Mouse (Mus musculus) thymus, adult 18-20 months (tissue): ENCODE data around the gene Cend1.
A peak's percentile ranks its signal among the peaks of the same experiment; 100 is the strongest.

ENCODE experiments used
- DNase-seq, 2 experiments: peaks; one replicate each; pipeline ENCODE4 v3.0.0; 2022; ENCODE audit warnings: mixed read lengths in 2 of 2

Gene Cend1

DNA sequence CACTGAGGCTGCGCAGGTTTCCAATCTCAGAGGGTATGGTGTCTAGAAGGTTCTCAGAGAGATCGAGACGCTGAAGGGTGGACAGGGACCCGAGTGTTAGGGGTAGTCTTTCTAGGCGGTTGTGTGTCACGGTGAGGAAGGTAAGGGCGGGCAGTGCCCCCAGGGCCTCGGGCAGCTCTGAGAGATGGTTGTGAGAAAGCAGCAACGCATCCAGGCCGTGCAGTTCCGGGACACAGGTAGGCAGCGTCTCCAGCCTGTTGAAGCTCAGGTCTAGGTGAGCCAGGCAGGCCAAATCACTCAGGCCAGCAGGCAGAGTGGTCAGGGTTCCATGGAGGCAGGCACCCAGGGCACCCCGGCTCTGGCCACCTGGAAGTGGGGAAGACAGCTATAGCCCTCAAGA is 12.9 kb upstream of the Cend1 start:
- DNase-seq, result no peak

DNA sequence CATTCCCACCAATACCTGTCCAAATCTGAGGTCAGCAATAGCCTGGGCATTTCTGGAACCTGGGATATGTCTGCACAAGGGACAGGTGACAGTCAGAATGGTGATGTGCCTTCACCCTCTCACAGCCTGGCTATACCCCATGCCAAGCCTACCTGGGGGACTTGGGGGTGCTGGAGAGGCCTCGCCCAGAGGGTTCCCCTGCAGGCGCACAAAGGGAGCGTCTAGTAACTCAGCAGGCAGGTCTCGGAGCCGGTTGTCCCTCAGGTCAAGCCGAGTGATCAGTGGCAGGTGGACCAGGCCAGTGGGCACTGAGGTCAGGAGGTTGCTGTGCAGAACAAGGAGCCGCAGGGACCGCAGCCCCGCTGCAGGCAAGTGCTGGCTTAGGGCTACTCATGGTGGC is 12.2 kb upstream of the Cend1 start:
- DNase-seq, result peak in 1 of 2 experiments; percentile 7

DNA sequence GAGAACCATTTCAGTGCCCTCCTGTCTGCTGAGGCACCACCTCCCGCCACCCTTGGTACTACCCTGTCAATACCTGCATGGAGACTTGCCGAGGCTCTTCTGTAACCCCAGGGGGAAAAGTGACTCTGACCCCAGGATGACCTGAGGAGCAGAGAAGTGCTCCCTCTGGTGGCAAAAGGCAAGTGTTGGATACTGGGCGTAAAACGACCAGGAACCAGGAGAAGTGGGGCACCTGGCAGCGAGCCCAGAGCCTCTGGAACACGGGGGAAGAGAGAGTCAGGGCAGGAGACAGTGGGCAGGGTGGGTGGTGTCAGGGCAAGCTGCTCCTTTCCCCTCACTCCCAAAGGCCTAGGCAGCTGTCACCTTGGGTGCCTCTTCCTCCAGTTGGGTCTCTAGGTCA is 11.3 kb upstream of the Cend1 start:
- DNase-seq, result peak in 1 of 2 experiments; percentile 31

DNA sequence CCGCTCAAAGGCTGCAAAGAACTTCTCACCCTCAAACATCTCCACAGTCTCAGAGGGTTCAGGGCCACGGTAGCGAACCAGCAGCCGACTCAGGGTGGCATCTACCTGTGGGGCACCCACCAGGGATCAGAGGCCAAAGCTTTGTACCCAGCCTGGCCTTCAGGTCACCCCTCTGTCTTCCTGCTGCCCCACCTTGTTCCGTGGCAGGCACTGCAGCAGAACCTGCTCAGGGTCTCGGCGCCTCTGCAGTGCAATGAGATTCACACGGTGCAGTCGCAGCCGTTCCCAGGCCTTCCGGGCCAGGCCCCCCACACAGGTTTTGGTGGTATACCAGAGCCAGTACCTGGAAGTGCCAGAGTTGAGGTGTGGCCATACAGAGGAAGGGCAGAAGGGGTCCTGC is 10.5 kb upstream of the Cend1 start:
- no peak for DNase-seq

DNA sequence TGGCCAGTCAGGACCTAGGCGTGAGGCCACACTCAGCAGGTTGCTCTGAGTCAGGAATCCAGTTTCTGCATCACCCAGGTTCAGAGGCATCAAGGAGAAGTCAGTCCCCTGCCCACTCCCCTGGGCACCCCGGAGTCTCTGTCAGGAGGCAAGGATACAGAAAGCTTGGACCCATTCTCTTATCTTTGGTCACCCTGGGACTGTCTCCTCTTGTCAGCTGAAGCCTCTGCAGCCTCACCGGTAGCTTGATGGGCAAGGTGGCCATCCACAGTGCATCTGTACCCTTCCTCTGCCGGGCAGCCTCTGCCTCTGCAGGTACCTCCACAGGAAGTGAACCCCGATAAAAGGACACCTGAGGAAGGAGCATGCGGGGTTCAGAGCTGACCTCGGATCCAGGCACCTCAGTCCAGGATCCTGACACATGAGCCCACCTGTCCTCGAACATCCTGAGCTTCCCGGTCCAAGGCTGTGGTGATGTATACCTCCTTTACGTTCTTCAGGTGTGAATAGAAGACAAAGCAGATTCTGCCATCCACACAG is 9.9 kb upstream of the Cend1 start:
- DNase-seq, result no peak

DNA sequence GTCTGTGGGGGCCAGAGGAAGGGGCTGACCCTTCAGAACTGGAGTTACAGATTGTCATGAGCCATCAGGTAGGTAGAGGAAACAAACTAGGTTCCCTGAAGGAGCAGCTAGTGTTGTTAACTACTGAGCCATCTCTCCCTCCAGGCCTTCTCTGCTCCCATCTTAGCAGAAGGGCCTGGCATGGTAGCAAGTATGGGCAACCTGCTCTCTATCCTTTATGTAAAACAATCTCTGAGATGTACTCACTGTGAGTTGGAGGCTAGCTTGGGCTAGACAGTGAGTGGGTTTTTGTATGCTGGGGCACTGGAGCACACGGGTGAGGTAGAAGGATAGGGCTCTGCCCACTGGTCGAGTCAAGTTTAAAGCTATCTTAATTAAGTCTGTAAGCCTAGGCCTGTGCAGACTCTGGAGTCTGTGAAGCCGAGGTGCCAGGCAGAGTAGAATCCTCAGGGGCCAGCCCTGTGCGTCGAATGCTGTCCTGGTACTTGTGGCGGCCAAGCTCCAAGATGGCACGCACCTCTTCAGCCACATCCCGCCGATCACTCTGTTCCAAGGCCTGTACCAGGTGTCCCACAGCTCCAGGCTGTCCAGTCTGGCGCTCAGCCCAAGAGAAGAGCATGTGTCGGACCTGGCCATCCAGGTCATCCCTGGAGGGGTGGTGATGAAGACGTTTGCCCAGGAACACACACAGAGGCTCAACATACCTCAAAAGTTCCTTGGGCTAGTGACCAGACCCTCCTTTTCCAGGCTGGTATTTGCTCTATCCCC is 9.1 kb upstream of the Cend1 start:
- DNase-seq, result no peak

DNA sequence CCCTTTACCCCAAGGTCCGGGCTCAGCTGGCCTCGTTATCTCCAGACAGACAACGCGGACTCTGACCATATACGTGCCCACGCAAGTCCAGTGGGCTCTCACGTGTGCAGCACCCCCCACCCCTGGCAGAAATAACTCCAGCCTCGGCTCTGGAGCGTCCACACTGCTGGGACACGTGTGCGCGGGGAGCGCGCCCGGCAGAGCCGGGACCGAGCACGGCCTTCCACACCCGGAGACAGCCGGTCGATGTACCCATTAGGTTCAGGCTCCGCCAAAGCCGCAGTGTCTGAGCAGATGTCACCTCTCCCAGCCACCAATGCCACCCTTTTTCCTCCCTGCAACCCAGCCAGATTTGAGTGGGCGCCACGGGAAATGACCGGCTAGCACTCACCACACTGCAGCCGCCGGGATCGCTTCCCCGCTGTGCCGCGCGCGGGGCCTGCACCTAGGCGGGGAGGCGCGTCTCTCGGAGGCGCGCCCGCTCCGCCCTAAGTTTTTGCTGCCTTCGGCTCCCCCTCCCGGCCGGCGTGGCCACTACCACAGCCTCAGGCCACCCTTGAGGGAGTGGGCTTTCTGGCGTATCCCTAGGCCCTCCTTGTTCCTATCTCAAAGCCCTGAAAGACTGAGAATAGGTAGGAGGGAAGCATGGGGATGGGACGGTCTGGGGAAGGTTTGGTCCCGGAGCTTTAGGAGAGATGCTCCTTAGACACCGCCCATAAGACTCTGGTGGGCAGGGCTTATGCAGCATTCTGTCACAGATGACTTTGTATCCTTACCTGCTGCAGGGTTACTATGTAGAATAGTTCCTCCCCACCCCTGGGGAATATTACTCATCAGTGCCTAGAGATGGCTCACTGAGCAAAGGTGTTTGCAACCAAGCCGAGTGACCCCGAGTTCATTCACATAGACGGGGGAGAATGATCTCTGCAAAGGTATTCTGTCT is 8.2 kb upstream of the Cend1 start, which contains the start of gene Slc25a22:
TSS of gene Slc25a22 (minus strand) at position 715 of the 943 bp plus-strand sequence.
- peak; percentile 73 for DNase-seq

DNA sequence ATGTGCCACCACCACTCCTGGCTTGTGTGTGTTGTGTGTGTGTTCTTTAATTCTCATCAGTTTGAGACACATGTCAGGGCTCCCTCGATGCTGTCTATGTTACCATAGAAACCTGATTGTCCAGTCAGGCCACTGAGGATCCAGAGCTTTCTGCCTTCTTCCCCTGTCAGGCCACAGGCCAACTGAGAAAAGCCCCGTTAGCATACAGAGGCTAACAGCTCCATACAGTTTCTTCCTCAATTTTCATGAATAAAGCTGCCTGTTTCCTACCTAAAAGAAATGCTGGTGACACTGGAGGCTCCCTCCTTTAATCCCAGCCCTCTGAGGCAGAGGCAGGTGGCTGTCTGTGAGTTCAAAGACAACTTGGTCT is 7.2 kb upstream of the Cend1 start:
- no peak for DNase-seq

DNA sequence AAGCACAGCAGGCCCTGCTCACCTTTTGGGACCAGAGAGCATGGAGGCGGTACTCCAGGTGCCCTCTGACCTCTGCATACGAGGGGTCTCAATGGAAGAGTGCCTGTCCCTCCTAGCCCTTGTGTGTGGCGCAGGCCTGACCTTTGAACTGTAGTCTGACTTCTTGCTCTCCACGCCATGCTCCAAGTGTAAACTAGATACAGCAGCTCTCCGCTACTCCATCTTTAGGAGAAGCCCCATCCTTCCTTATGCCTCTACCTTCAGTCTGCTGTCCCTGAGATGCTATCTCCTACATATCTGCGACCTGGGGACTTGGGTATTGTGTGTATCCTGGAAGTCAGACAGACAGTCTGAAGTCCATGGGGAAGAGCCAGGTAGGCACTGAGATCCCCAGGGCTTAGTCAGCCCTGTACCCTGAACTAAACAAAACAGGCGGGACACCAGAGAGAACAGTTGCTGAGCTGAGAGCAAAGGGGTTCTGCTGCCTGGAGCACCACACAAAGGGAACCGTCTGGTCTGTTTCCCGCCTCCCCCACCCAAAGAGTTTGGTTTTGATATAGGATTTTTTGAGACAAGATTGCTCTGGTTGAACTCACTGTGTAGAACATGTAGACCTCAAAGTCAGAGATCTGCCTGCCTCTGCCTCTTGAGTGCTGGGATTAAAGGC is 6.7 kb upstream of the Cend1 start:
- DNase-seq, result no peak

DNA sequence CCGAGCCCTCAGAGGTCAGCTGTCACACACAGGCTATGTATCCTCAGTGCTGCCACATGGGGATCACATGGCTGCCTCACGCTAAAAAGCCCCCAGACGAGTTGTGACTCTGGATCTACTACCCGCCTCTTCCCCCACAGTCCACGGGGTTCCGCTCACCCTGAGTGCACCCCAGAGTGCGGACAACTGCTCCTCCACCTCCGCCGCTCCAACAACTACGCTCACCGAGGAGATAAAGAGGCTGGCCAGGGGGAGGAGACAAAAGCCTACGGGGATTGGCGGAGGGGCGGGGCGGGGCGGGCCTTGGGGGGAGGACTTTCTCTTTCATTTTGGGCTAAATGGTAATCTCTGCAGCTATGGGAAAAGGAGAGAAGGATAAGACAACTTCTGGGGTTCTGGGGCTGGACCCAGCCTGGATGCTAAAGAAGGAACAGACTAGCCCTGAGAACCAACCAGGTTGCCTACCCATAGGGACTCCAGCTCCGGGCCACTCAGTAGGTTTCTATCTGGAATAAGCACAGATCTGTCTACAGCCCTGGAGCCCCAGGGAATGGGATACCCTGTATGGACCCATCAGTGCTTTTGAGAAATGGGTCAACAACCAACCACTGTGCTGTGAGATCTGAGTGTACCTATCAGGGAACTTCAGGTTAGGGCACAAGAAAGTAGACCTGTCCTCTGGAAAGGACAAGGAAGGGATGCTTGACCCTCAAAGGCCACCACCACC is 6.0 kb upstream of the Cend1 start:
- DNase-seq, result no peak

DNA sequence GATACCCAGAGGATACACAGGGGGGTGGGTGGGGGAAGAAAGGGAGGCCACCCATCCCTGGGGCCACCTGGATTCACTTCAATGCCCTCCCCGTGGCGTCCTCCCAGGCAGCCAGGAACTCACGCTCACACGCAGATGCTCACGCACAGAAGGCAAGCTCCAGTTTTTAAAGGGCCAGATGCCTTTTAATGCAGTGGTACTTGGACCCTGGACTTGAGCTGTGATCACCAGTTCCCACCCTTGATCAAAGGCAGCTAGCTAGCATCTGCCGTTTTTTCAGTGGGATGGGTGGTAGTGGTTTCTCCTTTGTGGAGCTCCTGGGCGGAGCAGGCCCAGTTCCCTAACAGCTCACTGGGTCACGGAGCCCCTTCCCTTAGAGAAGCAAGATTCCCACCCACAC is 5.2 kb upstream of the Cend1 start:
- DNase-seq, result no peak

DNA sequence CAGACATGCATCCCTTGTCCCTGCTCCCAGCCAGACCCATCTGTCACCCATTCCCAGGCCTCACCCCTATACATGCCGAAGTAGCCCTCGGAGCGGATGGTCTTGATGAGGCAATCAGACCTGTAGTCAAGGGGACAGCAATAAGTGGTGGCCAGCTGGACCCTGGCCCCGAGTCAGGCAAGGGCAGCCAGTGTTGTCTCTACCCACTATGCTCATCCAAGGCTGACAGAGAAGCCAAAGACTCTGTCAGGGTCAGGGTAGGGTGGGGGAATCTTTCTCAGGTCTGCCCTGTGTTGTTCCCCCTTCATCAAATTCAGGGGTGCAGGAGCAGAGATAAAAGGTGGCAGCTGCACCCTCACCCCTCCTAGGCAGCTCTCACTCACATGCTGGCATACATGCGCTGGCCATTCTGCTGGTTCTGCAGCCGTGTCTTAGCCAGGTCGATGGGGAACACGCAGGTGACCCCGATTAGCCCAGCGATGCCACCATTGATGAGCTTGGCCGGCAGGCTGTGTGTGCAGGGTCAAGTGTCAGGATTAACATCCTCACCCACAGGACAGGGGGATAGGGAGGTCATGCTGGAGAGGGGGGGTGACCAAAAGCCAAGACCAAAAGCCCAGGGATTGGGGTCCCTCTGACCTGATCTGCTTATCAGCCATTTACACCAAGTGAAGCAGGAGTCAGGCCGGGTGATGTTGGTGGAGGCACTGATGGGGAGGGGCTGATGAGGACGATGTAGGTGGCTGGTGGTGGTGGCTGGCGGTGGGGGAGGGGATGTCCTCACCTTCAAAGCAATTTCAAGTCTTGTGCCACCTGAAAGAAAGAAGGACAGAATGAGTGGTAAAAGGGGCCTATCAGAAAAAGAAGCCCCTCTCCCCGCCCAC is 4.5 kb upstream of the Cend1 start:
- no peak for DNase-seq

DNA sequence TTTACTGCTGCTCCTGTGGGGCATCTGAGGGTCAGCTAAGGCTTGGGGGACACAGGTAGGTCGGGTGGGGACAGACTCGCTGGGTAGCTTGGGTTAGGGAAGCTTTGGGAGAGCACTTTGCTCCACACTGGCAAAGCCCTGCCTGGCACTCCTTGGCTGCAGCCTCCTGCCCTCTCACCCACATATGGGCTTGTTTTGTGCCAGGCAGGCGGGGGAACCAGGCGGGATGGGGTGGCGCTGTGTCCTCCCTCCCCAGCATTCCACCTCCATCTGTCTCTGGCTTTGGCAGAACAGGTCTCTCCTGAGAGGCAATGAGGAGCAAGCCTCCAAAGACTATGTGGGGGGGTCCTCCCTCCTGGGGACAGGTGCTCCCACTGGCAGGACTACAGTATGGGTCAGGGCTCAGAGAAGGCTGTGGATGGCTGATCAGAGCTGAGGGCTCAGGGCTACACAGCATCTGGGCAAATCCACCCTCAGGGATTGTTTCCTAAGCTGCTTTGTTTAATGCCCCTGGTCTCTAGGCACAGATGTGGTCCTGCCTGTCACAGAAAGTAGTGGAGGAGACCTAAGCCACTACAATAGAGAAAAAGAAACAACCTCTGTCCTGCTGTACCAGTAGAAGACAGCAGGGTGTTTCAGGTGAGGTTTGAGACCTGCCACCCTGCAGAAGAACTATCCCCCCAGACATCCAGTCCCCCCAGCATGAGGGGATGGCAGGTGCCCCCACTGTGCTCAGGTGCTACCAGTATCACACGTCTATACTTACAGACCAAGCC is 3.6 kb upstream of the Cend1 start:
- no peak for DNase-seq

DNA sequence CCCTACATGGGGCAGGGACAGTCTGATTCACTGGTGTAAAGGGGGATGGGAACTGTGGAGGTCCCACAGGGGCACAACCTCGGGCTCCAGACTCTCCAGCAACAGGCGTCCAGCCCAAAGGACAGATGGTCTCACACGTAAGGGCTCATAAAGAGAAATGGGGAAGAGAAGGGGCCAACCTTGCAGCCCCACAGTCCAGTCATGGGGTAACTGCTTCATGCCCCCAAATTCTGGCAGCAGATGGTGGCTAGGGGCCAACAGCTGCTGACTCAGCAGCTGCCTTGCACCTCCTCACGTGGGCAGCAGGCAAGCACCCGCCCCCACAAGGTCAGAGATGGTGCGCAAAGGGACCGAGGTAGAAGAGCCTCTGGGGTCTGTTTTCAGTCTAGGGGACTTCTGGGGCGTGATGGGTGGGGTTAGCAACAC is 2.9 kb upstream of the Cend1 start:
- no peak for DNase-seq

DNA sequence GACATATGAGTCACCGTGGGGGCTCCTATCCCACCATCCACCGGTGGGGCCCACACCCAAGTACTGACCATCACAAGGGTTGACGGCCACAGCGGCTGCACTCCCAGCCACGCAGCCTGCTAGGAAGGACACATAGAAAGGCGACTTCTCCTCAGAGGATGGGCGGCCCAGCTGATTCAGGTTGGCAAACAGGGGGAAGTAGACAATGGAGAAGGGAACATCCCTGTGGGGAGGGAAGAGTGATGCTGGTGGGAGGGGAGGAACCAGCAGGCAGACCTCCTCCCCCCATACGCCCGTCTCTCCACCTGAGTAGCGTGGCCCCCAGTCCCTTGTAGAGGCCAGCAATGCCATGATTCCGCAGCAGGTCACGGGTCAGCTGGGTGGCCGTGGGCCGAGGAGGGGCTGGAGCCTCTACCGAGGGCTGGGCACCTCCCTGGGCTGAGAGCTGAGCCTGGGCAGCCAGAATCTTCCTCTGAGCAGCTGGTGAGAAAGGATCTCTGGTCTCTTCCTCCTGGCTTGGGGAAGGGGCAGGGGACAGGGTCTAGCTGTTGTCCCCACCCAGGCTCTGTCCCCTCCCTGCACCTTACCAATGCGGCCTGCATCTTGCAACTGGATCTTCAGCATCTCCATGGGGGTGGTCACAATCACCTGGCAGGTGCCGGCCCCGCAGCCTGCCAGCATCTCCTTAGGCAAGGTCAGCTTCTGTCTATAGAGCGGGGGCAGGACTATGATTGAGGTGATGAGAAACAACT is 2.3 kb upstream of the Cend1 start:
- DNase-seq, result no peak

DNA sequence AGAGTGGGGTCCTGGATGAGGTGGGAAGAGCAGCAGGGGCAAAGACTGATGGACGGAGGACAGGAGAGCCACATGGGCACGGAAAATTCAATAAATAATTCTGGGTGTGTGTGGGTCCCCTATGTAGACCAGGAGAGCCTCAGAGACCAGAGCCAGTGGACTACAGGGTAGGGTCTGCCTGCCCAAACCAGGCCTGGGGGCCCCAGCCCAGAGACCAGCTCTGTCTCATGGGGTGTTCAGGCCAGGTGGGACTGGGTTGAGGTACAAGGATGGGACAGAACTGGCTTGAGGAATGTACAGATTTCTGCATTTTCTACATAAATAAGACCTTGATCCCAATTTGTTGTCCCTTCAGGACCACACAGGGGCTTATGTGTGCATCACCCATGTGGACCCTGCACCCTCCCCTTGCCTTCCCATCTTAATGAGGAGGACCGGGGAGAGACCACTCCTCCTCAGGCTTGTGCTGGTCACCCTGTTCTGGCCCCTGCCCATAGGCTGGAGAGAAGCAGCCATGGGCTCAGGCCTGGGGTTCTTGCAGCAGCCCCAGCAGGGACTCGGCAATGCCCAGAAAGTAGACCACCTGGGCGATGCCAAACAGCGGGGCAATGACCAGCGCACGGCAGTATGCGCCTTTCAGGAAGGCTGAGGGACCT is 1.4 kb upstream of the Cend1 start:
- DNase-seq, result no peak

DNA sequence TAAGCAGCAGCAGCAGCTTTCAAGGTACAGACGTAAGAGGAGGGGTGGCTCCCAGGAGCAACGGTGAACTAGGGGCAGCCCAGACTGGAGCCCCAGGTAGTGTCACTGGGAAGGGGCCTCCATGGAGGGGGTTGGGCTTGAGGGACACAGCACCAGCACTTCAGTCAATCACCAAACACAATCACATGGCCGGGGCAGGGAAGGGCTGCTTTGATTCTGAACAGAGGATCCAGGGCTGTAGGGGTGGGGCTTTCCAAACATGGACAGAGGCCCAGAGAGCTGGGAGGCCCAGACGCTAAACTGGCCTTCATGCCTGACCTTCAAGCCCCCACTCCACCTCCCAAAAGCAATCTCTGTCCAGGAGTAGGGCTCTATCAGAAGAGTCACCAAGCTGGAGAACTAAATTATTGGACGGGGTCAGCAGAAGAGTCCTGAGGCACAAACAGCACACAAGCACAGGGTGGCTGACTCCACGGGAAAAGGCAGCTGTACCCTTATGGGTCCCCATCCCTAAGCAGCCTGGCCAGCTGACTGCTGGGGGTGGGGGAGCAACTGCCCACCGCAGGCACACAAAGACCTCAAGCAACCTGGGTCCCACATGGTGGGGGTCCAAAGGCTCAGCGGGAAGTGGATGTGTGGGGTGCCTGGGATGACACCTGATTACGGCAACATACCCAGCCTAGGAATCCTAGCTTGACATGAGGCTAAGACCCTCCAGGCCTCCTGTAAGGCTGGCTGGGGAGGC is 721 bp upstream of the Cend1 start:
- DNase-seq, result no peak

DNA sequence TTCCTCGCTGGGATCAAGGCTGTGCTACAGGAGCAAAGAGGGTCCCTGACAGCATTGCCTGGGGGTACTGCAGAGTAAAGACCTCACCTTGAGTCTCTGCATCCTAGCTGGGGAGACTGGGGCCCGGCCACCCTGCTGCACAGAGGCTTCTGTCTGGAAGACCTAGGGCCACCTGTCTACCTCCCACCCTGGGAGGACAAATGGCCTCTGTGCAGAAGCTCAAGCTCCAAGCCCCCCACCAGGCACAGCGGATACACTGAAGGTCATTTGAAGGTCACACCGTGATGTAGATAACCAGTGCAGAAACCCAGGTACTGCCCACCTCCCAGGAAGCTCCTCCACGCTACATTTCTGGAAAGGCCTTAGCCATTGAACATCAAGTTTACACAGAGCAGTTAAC is 590 bp downstream of the Cend1 start:
- no peak for DNase-seq
